Mouse (Mus musculus) kidney, postnatal 0 days (tissue): ENCODE results near the gene Tldc1. TPM values are rescaled to one million over a fixed set of nuclear protein-coding genes. Genes with fewer than 3 reads are reported as not detected.

ENCODE experiments used
- ATAC-seq: fragments of 200-750 bp; cut with Nextera tagmentation; replicated peaks from 2 replicates; pipeline ENCODE4 v1.8.0; 2017; ENCODE audit warnings: low read depth, moderate number of reproducible peaks, moderate TSS enrichment, moderate library complexity; ENCODE audit not compliant: low FRiP score
- DNase-seq: peaks from one replicate; pipeline ENCODE4 v3.0.0-alpha.2; 2016; ENCODE audit warnings: low spot score
- H3K27ac ChIP-seq: fragments of 300-500 bp; sonication (generic); 2 replicates; pipeline ENCODE4 v1.5.1; 2014; ENCODE audit warnings: mild to moderate bottlenecking
- H3K27me3 ChIP-seq: fragments of 300-500 bp; sonication (generic); 2 replicates; pipeline ENCODE4 v1.6.1; 2014; ENCODE audit warnings: low read length, mixed read lengths; ENCODE audit not compliant: insufficient read depth
- H3K36me3 ChIP-seq: fragments of 300-500 bp; sonication (generic); 2 replicates; pipeline ENCODE4 v1.6.1; 2014; ENCODE audit warnings: low read length, mixed read lengths; ENCODE audit not compliant: insufficient read depth
- H3K4me1 ChIP-seq: fragments of 300-500 bp; sonication (generic); replicated peaks from 2 replicates; pipeline ENCODE4 v1.6.1; 2014; ENCODE audit warnings: antibody characterized with exemption, low read length, mixed read lengths; ENCODE audit not compliant: insufficient read depth
- H3K4me2 ChIP-seq: fragments of 300-500 bp; sonication (generic); 2 replicates; pipeline ENCODE4 v1.6.1; 2014; ENCODE audit warnings: mild to moderate bottlenecking, low read length, moderate library complexity, mixed read lengths
- H3K4me3 ChIP-seq: fragments of 300-500 bp; sonication (generic); replicated peaks from 2 replicates; pipeline ENCODE4 v1.5.1; 2014; ENCODE audit warnings: low read depth, low read length
- H3K9ac ChIP-seq: fragments of 300-500 bp; sonication (generic); 2 replicates; pipeline ENCODE4 v1.6.1; 2014; ENCODE audit warnings: low read depth, low read length
- H3K9me3 ChIP-seq: fragments of 300-500 bp; sonication (generic); replicated peaks from 2 replicates; pipeline ENCODE4 v1.6.1; 2016; ENCODE audit warnings: low read length, inconsistent platforms, mixed read lengths
- CTCF ChIP-seq: IDR thresholded peaks from 2 replicates; pipeline ENCODE4 v1.5.1; 2016; ENCODE audit warnings: antibody characterized with exemption, low read depth, mild to moderate bottlenecking, moderate library complexity
- WGBS: fragments of 180-500 bp; shearing (Covaris S2); extraction: QIAGEN DNeasy Blood & Tissue Kit; methylation state at CpG from one replicate; pipeline ENCODE4 v1.1.7; 2014; 5-methylcytosine and 5-hydroxymethylcytosine counted together
- polyA plus RNA-seq: library from polyadenylated mRNA; unstranded; fragments of >200 nt; fragmentation: Nextera tagmentation; extraction: Ambion mirVana; gene quantifications from 2 replicates; pipeline ENCODE4 v1.2.1, GENCODE M21; 2015

Gene Tldc1
- polyA plus RNA-seq, 1 experiment from 2014 or later, result 11.9 TPM

GRCm38 (mm10) chr8:119737093-119737900 is 40.9 kb downstream of the Tldc1 start:
- no peak overlapping the region for H3K4me2 ChIP-seq
- TF ChIP-seq CTCF, result no peak
- no peak overlapping the region for H3K27ac ChIP-seq
- 83% methylated on average over 11 of the region's 11 CpGs for WGBS
- H3K4me1 ChIP-seq, result no peaks in the 10 kb centered on the region
- no peak for ATAC-seq
- no peak overlapping the region for H3K4me3 ChIP-seq
- DNase-seq, result no peak
- H3K36me3 ChIP-seq, result no peaks in the 10 kb centered on the region
- H3K9ac ChIP-seq, result no peak overlapping the region
- H3K9me3 ChIP-seq, result no peaks in the 10 kb centered on the region
- no peaks in the 10 kb centered on the region for H3K27me3 ChIP-seq

DNA sequence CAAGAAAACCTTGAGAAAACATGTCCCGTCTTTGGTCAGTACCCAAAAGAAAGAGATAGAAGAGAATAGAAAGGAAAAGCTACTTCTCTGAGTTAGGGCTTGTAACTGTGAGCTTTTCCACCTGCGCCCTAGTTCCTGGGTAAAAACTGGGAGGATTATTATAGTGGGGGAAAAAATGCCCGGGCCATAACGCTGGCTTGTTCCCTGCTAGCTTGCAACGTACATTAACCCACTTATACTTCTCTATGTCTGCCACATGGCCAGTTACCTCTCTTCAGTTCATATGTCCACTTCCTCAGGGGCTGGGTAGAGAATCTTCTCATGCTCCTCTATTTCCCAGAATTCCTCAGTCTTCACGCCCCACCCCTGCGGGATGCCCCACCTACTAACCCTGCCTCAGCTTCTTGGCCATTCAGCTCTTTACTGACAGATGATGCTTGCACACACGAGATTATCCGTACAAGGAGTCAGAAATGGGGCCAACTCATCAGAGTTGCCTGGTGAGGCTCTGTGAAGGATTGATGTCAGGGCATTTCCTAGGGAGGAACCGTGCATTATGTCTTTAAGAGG is 41.8 kb downstream of the Tldc1 start:
- H3K36me3 ChIP-seq, result no peaks in the 10 kb centered on the region
- H3K9me3 ChIP-seq, result no peaks in the 10 kb centered on the region
- no peak overlapping the region for H3K9ac ChIP-seq
- 82% methylated on average over 10 of the region's 10 CpGs for WGBS
- no peak for TF ChIP-seq CTCF
- no peak overlapping the region for H3K4me3 ChIP-seq
- H3K4me1 ChIP-seq, result no peaks in the 10 kb centered on the region
- no peak for DNase-seq
- H3K27me3 ChIP-seq, result no peaks in the 10 kb centered on the region
- H3K4me2 ChIP-seq, result no peak overlapping the region
- H3K27ac ChIP-seq, result no peak overlapping the region
- ATAC-seq, result no peak

DNA sequence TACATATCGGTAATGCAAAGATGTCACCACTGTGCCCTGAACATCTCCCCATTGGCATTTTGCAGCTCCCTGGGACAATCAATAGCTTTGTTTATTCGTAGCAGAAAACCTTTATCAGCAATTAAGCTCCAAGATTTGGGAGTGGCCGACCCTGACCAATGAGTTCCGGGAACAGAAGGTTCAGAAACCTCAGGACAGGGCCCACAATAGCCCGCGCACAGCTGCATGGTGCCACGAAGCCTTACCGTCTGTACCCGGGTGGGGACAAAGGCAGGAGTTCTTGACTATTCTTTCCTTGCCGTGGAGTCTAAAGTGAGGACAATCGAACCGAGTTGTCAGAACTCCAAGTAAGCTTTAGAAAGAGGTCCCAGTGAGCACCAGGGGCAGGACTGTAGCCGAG is 46.1 kb downstream of the Tldc1 start:
- H3K9me3 ChIP-seq, result no peaks in the 10 kb centered on the region
- H3K4me1 ChIP-seq, result no peaks in the 10 kb centered on the region
- H3K27ac ChIP-seq, result no peak overlapping the region
- H3K9ac ChIP-seq, result no peak overlapping the region
- no peak overlapping the region for H3K4me3 ChIP-seq
- ATAC-seq, result no peak
- no peak for TF ChIP-seq CTCF
- no peak for DNase-seq
- no peaks in the 10 kb centered on the region for H3K27me3 ChIP-seq
- no peaks in the 10 kb centered on the region for H3K36me3 ChIP-seq
- 88% methylated on average over 13 of the region's 13 CpGs for WGBS
- no peak overlapping the region for H3K4me2 ChIP-seq

- Histone ChIP-seq H3K4me3 (no peak overlapping the region), H3K9ac (no peak overlapping the region), H3K36me3 (no peaks in the 10 kb centered on the region), H3K27ac (no peak overlapping the region), H3K4me1 (no peaks in the 10 kb centered on the region), H3K4me2 (no peak overlapping the region), H3K9me3 (no peaks in the 10 kb centered on the region), H3K27me3 (no peaks in the 10 kb centered on the region)
- ATAC-seq (no peak), DNase-seq (no peak)
- no peak for TF ChIP-seq CTCF
- WGBS, result 84% methylated on average over 8 of the region's 8 CpGs
Measured at GRCm38 (mm10) chr8:119728351-119728895, 49.8 kb downstream of the Tldc1 start.

DNA sequence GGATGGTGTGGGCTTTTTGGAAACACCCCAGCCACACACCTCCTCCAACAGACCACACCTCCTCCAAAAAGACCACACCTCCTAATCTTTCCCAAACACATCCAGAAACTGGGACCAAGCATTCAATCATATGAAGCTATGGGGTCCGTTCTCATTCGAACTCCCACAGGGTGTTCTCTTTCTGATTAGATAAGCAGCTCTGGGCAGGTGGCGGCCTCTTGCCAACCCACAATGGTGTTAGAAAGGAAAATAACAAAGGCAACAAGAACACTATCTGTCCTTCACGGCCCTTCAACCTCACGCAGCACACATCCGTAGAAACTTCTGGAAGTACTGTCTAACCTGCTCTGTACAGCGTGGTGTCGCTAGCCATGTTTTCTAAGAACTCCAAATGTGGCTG is 51.1 kb downstream of the Tldc1 start:
- Histone ChIP-seq H3K4me2 (no peak overlapping the region), H3K4me3 (no peak overlapping the region), H3K36me3 (no peaks in the 10 kb centered on the region), H3K4me1 (no peaks in the 10 kb centered on the region), H3K27me3 (no peaks in the 10 kb centered on the region), H3K9me3 (no peaks in the 10 kb centered on the region), H3K9ac (no peak overlapping the region), H3K27ac (no peak overlapping the region)
- WGBS, result 87% methylated on average over 8 of the region's 8 CpGs
- DNase-seq (no peak), ATAC-seq (no peak)
- no peak for TF ChIP-seq CTCF

- Histone ChIP-seq H3K4me2 (no peak overlapping the region), H3K4me1 (no peaks in the 10 kb centered on the region), H3K27me3 (no peaks in the 10 kb centered on the region), H3K9ac (no peak overlapping the region), H3K4me3 (no peak overlapping the region), H3K36me3 (no peaks in the 10 kb centered on the region), H3K27ac (no peak overlapping the region), H3K9me3 (no peaks in the 10 kb centered on the region)
- TF ChIP-seq CTCF, result no peak
- DNase-seq, result no peak
- no peak for ATAC-seq
- 85% methylated on average over 6 of the region's 6 CpGs for WGBS
Measured at GRCm38 (mm10) chr8:119724596-119724995, 53.6 kb downstream of the Tldc1 start.
